Mouse (Mus musculus) left cerebral cortex, postnatal 4 days (tissue): ENCODE results near the gene Rexo5. TPM values are rescaled to one million over a fixed set of nuclear protein-coding genes. Genes with fewer than 3 reads are reported as not detected.

Experiments
- DNase-seq: peaks from one replicate; pipeline ENCODE4 v3.0.0-alpha.2; 2022
- intact Hi-C: fragments of 180-260 bp; cut with DNase I; formaldehyde crosslinking; loops from one replicate; pipeline ENCODE4 v1.15.1; 2025
- total RNA-seq, 2 experiments: library from RNA; stranded (reverse); gene quantifications; 2 replicates each; pipeline ENCODE4 v1.2.3; 2021

Rexo5 gene
- total RNA-seq, 2 experiments from 2014 or later, result 7.2 to 7.9 TPM

GRCm38 (mm10) chr7:119880345-119880744 lies 86.5 kb downstream of the Rexo5 start:
- DNase-seq, result no peak
- intact Hi-C loops, result no loop called here

- DNase-seq, result no peak
- intact Hi-C loops, result no loop called here
Observed at GRCm38 (mm10) chr7:119881229-119881628, 87.4 kb downstream of the Rexo5 start.

GRCm38 (mm10) chr7:119887887-119888286 lies 94.1 kb downstream of the Rexo5 start:
- intact Hi-C loops, result no loop called here
- no peak for DNase-seq

GRCm38 (mm10) chr7:119892198-119892597 lies 98.4 kb downstream of the Rexo5 start:
- intact Hi-C loops, result no loop called here
- no peak for DNase-seq

GRCm38 (mm10) chr7:119892742-119893141 lies 98.9 kb downstream of the Rexo5 start:
- intact Hi-C loops, result no loop called here
- DNase-seq, result no peak

- no peak for DNase-seq
- intact Hi-C loops, result no loop called here
Observed at GRCm38 (mm10) chr7:119894818-119895544, 101.2 kb downstream of the Rexo5 start.

GRCm38 (mm10) chr7:119895639-119896512 lies 102.1 kb downstream of the Rexo5 start, which contains the start of the genes Lyrm1 and Dcun1d3:
Lyrm1 (plus strand) TSS chr7:119895861.
Dcun1d3 (minus strand) TSS chr7:119896298.
- peak; percentile 100 for DNase-seq
- intact Hi-C loops, result no loop called here

GRCm38 (mm10) chr7:119897521-119898109 lies 103.8 kb downstream of the Rexo5 start:
- DNase-seq, result no peak
- intact Hi-C loops, result no loop called here

GRCm38 (mm10) chr7:119898247-119898856 lies 104.5 kb downstream of the Rexo5 start:
- intact Hi-C loops, result no loop called here
- DNase-seq, result no peak

Other genes starting within 250 kb of the Rexo5 start
- gene Acsm2, start 239.7 kb upstream of the Rexo5 start, total RNA-seq, result not detected
- gene Acsm1, start 187.0 kb upstream of the Rexo5 start, total RNA-seq, result not detected
- gene Acsm4, start 104.0 kb upstream of the Rexo5 start, total RNA-seq, result not detected
- 10 to 100 TPM; 51.0 to 54.0 TPM for gene Thumpd1, start 73.2 kb upstream of the Rexo5 start, total RNA-seq
- gene Acsm3, start 33.1 kb upstream of the Rexo5 start, total RNA-seq, result not detected
- gene Eri2, start 52 bp downstream of the Rexo5 start, total RNA-seq, result 10 to 100 TPM in 1 of 2 experiments, 1 to 10 TPM in 1; 9.2 to 10.2 TPM
- 1 to 10 TPM; 9.0 to 9.7 TPM for gene Lyrm1, start 101.9 kb downstream of the Rexo5 start, total RNA-seq
- 10 to 100 TPM; 26.0 to 31.8 TPM for gene Dcun1d3, start 102.3 kb downstream of the Rexo5 start, total RNA-seq